Mouse (Mus musculus) G1E (cell line): Measurements from ENCODE around the gene Tbx6. TPM values are rescaled to one million over a fixed set of nuclear protein-coding genes. Genes with fewer than 3 reads are reported as not detected.

Experiments
- ATAC-seq: 2 replicates; pipeline ENCODE4 v1.8.0; 2016; ENCODE audit warnings: mild to moderate bottlenecking; ENCODE audit not compliant: insufficient number of reproducible peaks, poor library complexity, low FRiP score, severe bottlenecking; ENCODE audit errors: extremely low read depth
- DNase-seq: peaks from one replicate; pipeline ENCODE4 v3.0.0; 2012; ENCODE audit warnings: low spot score
- H3K27me3 ChIP-seq: 2 replicates; pipeline ENCODE4 v1.6.1; 2012; ENCODE audit warnings: mild to moderate bottlenecking, low read length, inconsistent platforms; ENCODE audit not compliant: insufficient read depth
- H3K36me3 ChIP-seq: replicated peaks from 2 replicates; pipeline ENCODE3; 2012; ENCODE audit warnings: mild to moderate bottlenecking, inconsistent platforms
- H3K4me1 ChIP-seq: 2 replicates; pipeline ENCODE4 v1.6.1; 2012; ENCODE audit warnings: low read depth, low read length, inconsistent platforms, mixed read lengths; ENCODE audit not compliant: insufficient read depth
- H3K4me3 ChIP-seq: 2 replicates; pipeline ENCODE4 v1.5.1; 2012; ENCODE audit warnings: low read depth, mild to moderate bottlenecking, inconsistent platforms, low read length, moderate library complexity, mixed read lengths
- H3K9me3 ChIP-seq: replicated peaks from 2 replicates; pipeline ENCODE4 v1.6.1; 2012; ENCODE audit warnings: inconsistent platforms
- CTCF ChIP-seq: IDR thresholded peaks from 2 replicates; pipeline ENCODE4 v1.5.1; 2012; ENCODE audit warnings: low read depth, low read length, inconsistent platforms, mixed read lengths
- GATA1 ChIP-seq: IDR thresholded peaks from 2 replicates; pipeline ENCODE4 v1.6.1; 2012; ENCODE audit warnings: borderline replicate concordance, low read length, inconsistent platforms, mixed read lengths
- GATA2 ChIP-seq: IDR thresholded peaks from 2 replicates; pipeline ENCODE4 v1.6.1; 2012; ENCODE audit warnings: low read depth, low read length, inconsistent platforms, borderline replicate concordance
- POLR2AphosphoS5 ChIP-seq: IDR thresholded peaks from 2 replicates; pipeline ENCODE4 v1.6.1; 2012; ENCODE audit warnings: low read depth, low read length, inconsistent platforms; ENCODE audit not compliant: insufficient replicate concordance
- TAL1 ChIP-seq: conservative IDR thresholded peaks from 2 replicates; pipeline ENCODE4 v1.6.1; 2012; ENCODE audit warnings: low read depth, low read length, inconsistent platforms, mixed read lengths
- polyA plus RNA-seq: library from polyadenylated mRNA; stranded (reverse); fragments of >175 nt; gene quantifications from 2 replicates; pipeline ENCODE4 v1.2.3, GENCODE M21; 2012
- total RNA-seq, 2 experiments: library from RNA; stranded (forward) in 1 of 2; stranded (reverse) in 1 of 2; fragments of 200-1000 nt in 1 of 2; fragments of >200 nt in 1 of 2; fragmentation: Nextera tagmentation in 1 of 2; gene quantifications; 2 replicates each; pipeline ENCODE4 v1.2.3; 2014 to 2017

Gene Tbx6
- total and polyA plus RNA-seq, 3 experiments, result 0.11 to 8.4 (median 1.1) TPM

DNA sequence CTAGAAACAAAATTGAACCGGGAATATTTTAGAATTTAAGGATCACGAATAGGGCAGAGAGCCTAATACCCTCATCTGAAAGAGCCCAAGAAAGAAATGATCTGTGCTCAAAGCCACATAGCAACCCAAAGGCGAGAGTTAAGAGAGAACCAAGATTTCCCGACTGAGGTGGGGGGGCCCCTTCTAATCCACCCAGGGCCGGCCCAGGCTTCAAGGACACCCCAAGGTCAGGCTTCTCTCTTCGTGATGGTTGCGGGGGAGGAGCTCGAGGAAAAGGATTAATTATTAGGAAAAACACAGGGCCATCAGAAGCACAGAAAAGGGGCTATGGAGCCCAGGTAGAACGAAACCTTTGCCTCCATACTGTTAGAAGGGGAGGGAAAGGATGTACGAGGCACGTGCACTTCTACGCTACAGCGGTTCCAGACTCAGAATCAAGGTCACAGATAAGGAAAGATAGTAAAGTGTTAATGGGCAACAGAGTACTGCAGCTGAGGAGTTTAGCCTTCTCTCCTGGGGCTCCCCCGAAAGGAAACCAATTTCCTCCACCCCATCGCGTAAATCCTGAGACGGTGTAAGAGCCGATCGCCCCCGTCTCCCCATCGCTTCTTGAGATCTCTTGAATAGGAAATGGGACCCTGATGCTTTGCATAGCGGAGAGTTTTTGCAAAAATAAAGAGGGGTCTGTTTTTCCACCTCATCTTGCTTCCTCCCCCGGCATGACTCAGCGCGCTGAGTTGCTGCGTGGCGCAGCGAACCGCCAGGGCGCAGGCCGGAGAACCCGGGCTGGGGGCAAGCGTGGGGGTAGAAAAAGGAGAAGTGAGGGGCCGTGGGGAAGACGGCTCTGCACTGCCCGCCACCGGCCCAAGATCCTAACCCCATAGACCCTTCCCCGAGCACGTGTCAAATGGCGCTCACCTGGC is 17.1 kb downstream of the Tbx6 start:
- TF ChIP-seq GATA2 (no peak), TAL1 (no peak), GATA1 (no peak), CTCF (no peak), POLR2AphosphoS5 (peak; percentile 80; the same call in 1 of the 2 replicates)
- DNase-seq, result peak; percentile 53
- Histone ChIP-seq H3K4me3 (peak overlapping the region; percentile 99), H3K36me3 (peaks cover 59% of the 10 kb centered on the region), H3K4me1 (peaks cover 78% of the 10 kb centered on the region), H3K27me3 (no peaks in the 10 kb centered on the region), H3K9me3 (no peaks in the 10 kb centered on the region)
- ATAC-seq, result no peak

DNA sequence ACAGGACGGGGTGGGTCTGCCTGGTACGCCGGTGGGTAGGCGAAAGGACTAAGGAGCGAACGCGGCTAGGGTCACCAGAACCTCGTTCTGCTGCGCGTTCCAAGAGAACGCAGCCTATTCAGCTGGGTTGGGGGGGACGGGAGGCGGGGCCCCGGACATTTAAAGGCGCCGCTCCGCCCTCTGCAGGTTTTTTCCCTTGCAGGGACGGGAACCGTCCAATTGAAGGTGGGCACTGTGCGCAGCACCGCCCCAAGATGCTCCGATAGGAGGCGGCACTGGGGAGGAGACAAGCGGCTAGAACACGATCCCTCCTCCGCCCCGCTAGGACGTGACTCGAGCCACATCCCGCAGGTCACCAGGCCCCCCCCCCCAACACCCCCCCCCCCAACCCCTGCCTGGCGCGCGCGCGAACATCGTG is 17.8 kb downstream of the Tbx6 start:
- peak overlapping the region; percentile 99 for H3K4me3 ChIP-seq
- peak; percentile 84 for ATAC-seq
- H3K27me3 ChIP-seq, result peaks cover under 1% of the 10 kb centered on the region; the same call in 1 of the 2 replicates
- no peaks in the 10 kb centered on the region for H3K9me3 ChIP-seq
- peaks cover 52% of the 10 kb centered on the region for H3K36me3 ChIP-seq
- TF ChIP-seq POLR2AphosphoS5 (no peak), GATA2 (no peak), CTCF (no peak), GATA1 (no peak), TAL1 (no peak)
- peak; percentile 94 for DNase-seq
- peaks cover 78% of the 10 kb centered on the region for H3K4me1 ChIP-seq

DNA sequence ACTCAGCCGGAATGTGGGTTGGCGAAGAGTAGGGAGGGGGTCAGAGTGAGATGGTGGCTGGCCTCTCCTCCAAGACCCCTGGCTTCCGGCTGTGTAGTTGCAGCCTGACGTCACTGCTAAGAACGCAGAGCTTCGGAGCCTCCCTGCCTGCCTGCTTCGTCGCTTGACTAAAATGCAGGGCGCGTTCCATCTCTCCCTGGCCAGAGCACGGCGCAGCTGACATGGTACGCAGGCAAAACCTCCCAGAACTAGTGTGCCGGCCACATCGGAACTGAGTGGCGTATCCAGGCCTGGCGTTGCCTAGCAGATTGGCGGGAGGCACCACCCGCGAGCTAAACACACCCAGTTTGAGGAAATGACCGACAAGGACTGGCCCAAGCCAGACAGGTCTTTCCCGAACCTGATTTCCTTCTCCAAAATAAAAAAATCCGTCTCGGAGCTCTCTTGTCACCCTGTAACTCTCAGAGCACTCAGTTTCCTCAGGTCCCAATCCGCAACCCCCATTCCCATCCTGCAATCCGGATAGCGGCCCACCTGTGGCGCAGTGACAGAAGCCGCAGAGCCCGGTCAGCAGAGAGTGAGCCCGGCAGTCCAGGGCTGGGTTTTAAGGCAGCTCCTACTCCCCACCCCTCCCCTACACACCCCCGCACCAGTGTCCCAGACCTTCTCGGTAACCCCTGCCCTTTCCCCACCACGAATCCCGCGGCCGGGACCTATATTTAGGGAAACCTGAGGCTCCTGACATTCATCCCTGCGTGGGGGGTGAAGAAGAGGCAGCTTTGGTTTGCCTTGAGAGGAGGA is 18.4 kb downstream of the Tbx6 start:
- peak overlapping the region; percentile 99 for H3K4me3 ChIP-seq
- peaks cover 75% of the 10 kb centered on the region for H3K4me1 ChIP-seq
- TF ChIP-seq GATA1 (no peak), TAL1 (no peak), CTCF (no peak), POLR2AphosphoS5 (no peak), GATA2 (no peak)

DNA sequence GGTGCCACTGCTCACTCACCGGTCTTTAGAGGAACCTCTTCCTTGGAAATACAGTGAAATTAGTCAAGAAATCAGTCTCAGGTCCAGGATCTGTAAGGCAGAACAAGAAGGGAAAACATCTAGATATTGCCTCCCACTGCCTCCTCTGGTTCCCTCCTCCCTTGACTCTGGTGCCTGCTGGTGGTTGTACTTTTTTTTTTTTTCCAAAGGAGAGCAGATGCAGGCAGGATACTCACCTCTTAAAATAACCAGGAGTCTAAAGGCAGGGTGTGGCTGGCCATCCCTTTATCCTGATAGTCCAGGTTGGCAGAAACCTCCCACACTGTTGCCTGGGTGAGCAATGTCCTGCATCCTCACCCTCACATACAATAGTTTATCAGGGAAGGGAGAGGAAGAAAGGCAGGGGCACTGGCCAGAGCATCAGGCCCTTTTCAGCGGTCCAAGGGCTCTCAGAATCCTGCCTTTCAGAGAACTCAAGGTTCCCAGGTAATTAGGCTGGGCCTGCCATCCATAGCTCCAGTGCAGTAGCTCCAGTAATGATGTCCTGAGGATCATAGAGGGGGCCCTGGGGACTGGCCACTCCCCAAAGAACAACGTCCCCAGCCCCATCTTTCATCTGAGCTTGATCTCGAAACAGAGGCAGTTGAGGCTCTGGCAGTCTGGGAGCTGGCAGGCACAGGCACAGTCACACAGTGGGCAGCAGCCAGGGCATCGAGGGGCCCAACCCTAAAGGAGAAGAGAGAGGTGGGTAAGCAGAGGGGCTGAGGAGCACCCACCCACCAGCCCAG is 19.2 kb downstream of the Tbx6 start:
- peaks cover 3% of the 10 kb centered on the region; the same call in 1 of the 2 replicates for H3K27me3 ChIP-seq
- H3K4me1 ChIP-seq, result peaks cover 71% of the 10 kb centered on the region
- H3K9me3 ChIP-seq, result no peaks in the 10 kb centered on the region
- peak overlapping the region; percentile 99 for H3K4me3 ChIP-seq
- DNase-seq (no peak), ATAC-seq (no peak)
- TF ChIP-seq TAL1, result no peak
- no peak for TF ChIP-seq POLR2AphosphoS5
- TF ChIP-seq CTCF, result no peak
- no peak for TF ChIP-seq GATA2
- no peak for TF ChIP-seq GATA1
- peaks cover 41% of the 10 kb centered on the region for H3K36me3 ChIP-seq

More for the DNA sequence above, 18.4 kb downstream of the Tbx6 start:
- DNase-seq (peak; percentile 93), ATAC-seq (peak; percentile 64)
- peaks cover 46% of the 10 kb centered on the region for H3K36me3 ChIP-seq
- peaks cover 3% of the 10 kb centered on the region; the same call in 1 of the 2 replicates for H3K27me3 ChIP-seq
- H3K9me3 ChIP-seq, result no peaks in the 10 kb centered on the region

DNA sequence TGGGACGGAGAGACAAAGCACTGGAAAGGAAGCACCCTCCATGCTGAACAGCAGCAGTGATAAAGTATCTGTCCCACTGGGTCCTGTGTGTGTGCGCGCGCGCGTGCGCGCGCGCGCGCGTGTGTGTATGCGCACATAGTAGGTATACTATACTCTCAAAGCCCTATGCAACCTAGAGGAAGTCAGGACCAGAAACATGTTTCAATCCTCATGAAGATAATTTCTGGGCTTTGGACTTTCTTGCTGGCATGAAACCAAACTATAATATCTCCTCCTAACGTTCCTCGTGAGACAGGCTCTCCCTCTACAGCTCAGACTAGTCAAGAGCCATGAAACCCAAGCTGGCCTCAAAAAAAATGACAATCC is 19.8 kb downstream of the Tbx6 start:
- peaks cover 3% of the 10 kb centered on the region; the same call in 1 of the 2 replicates for H3K27me3 ChIP-seq
- DNase-seq (no peak), ATAC-seq (no peak)
- no peak for TF ChIP-seq POLR2AphosphoS5
- no peak for TF ChIP-seq TAL1
- no peak for TF ChIP-seq GATA2
- no peak for TF ChIP-seq CTCF
- no peak for TF ChIP-seq GATA1
- peaks cover 65% of the 10 kb centered on the region for H3K4me1 ChIP-seq
- no peaks in the 10 kb centered on the region for H3K9me3 ChIP-seq
- peaks cover 35% of the 10 kb centered on the region for H3K36me3 ChIP-seq
- H3K4me3 ChIP-seq, result no peak overlapping the region
